Mouse (Mus musculus) brown adipose tissue, adult 24 weeks (tissue): ENCODE measurements around the gene 1700056E22Rik. TPM values are rescaled to one million over a fixed set of nuclear protein-coding genes. Genes with fewer than 3 reads are reported as not detected.
A peak's percentile ranks its signal among the peaks of the same experiment; 100 is the strongest.

Experiments used
- H3K27ac ChIP-seq: fragments of 200-500 bp; replicated peaks from 2 replicates; pipeline ENCODE4 v1.5.1; 2012; ENCODE audit warnings: low read depth, mild to moderate bottlenecking, low read length
- H3K4me1 ChIP-seq: fragments of 200-500 bp; 2 replicates; pipeline ENCODE4 v1.6.1; 2012; ENCODE audit warnings: low read length, mixed read lengths; ENCODE audit not compliant: control insufficient read depth, insufficient read depth, insufficient read length
- H3K4me3 ChIP-seq: fragments of 200-500 bp; 2 replicates; pipeline ENCODE4 v1.5.1; 2012; ENCODE audit warnings: low read depth, mild to moderate bottlenecking, low read length, moderate library complexity; ENCODE audit not compliant: insufficient read depth
- polyA plus RNA-seq: library from polyadenylated mRNA; stranded (reverse); fragments of >200 nt; gene quantifications from 2 replicates; pipeline ENCODE4 v1.2.4, GENCODE M21; 2012; ENCODE audit not compliant: missing spikeins, insufficient read depth, insufficient read length

1700056E22Rik gene
- polyA plus RNA-seq, 1 experiment, result 4.6 TPM

DNA sequence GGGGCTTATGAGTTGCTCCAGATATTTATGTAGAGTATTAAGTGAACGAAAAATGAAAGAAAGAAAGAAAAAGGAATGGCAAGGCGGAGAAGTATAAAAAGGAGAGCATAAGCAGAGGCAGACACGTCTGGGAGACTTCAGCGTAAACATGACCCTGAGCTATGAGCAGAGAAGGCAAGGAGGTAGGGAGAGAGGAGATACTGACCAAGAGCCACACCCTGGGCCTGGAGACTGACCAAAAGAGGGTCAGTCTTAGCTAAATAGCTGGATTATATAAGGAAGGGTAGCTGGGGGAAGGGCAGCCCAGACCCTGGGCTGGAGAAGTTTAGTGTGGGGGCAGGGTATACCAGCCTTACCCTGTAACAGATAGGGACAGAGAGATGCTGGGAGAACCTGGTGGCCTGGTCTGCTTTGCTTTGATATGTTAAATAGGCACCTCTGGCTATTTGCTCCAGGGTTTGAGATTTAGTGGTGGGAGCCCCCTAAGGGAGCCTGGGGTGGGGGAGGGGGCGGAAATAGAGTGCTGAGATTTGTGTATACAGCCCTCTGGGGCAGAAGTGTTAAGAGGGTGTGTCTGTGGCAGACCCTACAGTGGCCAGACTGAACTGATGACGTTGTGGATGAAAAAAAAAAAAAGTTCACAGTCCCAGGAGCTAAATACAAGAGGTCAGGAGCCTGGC lies 14.9 kb downstream of the 1700056E22Rik start:
- Histone ChIP-seq H3K4me1 (no peaks in the 10 kb centered on the region), H3K4me3 (no peak overlapping the region), H3K27ac (no peak overlapping the region)

DNA sequence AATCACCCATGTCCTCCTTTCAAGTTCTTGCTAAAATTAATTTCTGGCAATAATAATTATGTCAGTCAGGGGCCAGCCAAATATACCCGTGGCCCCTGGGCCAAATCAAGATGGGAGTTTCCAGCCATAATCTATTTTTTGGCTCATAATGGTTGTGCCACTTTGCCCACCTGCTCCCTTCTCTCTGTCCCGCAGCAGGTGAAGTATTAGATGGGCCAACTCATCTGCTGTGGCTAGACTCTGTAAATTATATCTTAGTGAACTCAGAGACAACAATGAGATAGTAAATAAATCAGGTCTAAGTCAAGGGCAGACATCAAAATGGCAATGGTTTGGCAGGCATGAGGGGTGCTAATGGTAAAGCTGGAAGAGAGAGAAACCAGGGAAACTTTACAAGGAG lies 16.5 kb downstream of the 1700056E22Rik start:
- Histone ChIP-seq H3K27ac (peak overlapping the region; percentile 60), H3K4me3 (no peak overlapping the region), H3K4me1 (no peaks in the 10 kb centered on the region)

DNA sequence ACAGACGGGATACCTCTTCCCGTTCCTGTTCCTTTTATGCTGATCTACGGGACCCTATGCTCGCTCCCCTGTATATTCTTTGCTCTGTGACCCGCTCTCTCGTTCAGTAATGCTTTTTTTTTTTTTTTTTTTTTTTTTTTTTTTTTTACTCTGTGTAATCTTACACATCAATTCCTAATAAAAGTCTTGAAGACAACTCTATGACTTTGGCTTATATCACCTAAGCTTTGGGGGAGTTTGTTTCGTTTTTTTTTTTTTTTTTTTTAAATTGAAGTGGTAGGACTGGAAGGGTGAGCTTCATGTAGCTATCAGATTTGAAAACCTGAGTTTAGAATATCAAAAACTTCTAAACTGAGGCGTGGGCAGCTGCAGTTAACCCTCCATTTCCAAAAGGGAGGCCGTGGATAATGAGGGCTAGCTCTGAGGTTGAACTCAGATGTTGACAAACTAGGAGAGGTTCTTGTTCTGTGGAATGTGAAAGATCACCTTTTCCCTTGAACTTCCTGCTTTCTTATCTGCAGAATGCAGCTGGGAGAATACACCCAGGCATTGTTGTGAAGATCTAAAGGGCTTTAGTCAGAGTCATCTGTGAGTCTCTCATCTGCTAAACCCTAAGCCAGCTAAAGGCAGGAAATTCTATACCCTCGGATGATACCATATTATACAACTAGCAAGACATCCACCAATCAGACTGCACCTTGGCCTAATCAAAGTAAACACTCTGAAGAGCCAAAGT lies 17.9 kb downstream of the 1700056E22Rik start:
- Histone ChIP-seq H3K4me3 (no peak overlapping the region), H3K27ac (no peak overlapping the region), H3K4me1 (no peaks in the 10 kb centered on the region)

DNA sequence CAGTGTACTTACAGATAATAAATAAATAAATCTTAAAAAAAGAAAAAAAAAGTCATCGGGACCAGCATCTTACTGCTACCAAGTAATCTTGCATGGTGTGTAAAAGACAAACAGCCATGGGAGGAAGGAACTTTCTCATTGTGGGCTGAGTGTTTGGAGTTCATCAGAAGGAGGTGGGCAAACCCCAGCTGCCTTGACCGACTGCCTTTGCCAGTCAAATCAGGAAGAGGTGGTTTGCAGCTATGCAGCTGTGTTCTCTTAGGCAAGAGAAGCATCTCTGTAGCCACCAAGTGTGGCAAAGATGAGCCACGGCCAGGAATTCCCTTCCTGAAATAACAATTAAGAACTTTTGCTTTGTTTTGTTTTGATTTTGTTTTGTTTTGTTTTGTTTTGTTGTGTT lies 20.0 kb downstream of the 1700056E22Rik start:
- no peaks in the 10 kb centered on the region for H3K4me1 ChIP-seq
- H3K4me3 ChIP-seq, result no peak overlapping the region
- no peak overlapping the region for H3K27ac ChIP-seq

DNA sequence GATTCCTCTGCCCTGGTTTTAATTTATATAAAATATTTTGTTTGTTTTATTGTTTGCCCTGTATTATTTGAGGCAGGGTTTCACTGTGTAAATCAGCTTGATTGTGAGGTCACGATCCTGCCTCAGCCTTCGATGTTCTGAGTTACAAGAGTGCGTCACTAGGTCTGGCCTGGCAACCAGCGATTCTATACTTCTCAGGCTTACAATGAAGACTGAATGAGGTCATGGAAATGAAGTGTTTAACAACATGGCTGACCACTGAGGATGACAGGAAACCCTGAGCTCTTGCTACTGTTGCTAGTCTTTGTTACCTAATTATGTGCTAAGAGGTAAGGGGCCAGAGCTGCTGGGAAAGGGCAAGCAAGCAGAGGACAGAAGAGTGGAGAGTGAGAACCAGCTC lies 21.0 kb downstream of the 1700056E22Rik start, which contains the start of gene Dusp10:
Dusp10 (plus strand) TSS at position 197 of the 400 bp plus-strand sequence.
- H3K4me3 ChIP-seq, result no peak within 1 kb of the TSS
- no peak within 1 kb of the TSS for H3K27ac ChIP-seq
- H3K4me1 ChIP-seq, result no peaks in the 10 kb centered on the region

DNA sequence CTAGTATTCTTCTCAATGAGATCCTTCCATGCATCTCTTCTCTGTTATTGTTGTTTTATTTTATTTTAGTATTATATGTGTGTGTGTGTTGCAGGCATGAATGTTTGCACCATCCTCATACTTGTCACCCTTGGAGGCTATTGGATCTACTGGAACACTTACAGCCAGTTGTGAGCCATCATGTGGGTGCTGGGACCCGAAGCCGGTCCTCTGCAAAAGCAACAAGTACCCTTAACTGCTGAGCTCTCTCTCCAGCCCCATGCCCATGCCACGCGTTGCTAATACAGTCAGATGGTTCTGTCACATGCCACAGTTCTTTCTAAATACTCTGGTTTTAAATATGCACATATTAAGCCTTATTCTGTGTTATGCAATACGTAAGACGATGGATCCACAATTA lies 22.8 kb downstream of the 1700056E22Rik start:
- H3K4me3 ChIP-seq, result no peak overlapping the region
- H3K27ac ChIP-seq, result no peak overlapping the region
- 0 out of 2 replicates have a peak, but pooled peaks cover 3% of the 10 kb centered on the region for H3K4me1 ChIP-seq

DNA sequence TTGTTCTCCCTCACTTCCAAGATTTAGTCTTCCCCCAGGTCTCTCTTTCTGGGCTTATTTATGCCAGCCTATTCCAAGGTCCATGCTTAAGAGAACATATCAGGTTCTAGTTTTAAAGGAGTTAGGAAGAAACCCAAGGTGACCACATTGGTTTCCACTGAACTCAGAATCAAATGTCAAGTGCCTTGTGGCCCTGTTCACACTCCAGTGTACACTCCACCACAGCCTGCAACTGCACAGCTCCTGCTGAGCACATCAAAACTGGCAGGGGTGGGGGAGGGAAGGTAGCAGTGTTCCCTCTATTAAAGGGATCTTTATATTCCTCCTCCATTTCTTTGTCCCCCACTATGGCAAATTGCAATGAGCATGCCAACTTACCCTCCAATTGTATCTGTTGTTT lies 28.0 kb downstream of the 1700056E22Rik start:
- peaks cover 3% of the 10 kb centered on the region for H3K4me1 ChIP-seq
- no peak overlapping the region for H3K4me3 ChIP-seq
- H3K27ac ChIP-seq, result peak overlapping the region; percentile 94

DNA sequence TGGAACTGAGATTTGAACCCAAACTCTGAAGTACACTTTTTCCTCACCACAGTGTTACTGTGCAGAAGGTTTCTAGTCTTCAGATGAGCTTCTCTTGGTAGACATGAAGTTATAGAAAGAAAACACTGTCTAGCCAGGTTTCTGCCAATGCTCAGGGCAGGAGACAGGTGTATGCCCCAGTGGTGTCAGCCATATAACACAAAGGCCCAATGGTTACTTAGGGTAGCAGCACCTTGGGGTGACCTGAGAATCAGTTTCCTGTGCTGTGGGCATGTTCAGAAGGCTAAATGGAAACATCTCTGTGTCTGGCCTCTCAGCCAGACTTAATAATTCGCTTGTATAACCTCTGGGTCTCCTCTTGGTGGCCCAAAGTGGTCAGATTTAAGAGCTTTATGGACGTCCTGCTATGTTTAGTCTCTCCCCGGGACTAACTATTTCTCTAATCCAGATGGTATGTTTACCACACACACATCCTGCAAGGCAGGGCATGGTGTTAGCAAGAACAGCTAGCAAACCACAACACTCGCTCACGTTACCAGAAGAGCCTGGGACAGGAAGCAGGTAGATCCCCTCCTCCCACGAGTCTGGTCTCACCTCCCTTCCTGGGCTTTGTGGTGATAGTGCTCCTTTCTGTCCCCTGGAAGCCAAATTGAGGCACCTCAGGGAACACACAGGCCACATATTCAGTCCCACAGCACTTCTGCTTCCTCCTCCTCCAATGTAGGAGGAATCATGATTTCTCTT lies 28.6 kb downstream of the 1700056E22Rik start:
- Histone ChIP-seq H3K27ac (peak overlapping the region; percentile 94), H3K4me1 (peaks cover 3% of the 10 kb centered on the region)

DNA sequence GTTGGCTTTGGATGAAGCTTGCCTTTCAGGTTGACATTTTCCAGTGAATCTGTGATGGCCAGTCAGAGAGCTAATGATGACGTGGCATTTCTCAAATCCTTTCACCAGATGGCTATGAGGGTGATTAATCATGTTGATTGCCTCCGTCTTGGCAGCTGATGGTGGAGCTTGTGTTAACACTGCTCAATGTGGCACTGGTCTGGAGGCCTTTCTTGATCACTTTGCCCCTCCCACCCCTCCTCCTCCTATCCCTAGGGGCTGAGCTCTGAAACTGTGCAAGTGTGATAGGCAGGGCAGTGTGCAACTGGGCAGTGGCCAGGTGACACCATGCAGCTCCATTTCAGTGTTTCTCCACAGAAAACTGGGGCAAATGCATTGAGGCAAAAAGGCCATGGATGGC lies 29.8 kb downstream of the 1700056E22Rik start:
- no peak overlapping the region for H3K4me3 ChIP-seq
- H3K27ac ChIP-seq, result peak overlapping the region; percentile 94

More for the DNA sequence above, 28.6 kb downstream of the 1700056E22Rik start:
- no peak overlapping the region for H3K4me3 ChIP-seq

DNA sequence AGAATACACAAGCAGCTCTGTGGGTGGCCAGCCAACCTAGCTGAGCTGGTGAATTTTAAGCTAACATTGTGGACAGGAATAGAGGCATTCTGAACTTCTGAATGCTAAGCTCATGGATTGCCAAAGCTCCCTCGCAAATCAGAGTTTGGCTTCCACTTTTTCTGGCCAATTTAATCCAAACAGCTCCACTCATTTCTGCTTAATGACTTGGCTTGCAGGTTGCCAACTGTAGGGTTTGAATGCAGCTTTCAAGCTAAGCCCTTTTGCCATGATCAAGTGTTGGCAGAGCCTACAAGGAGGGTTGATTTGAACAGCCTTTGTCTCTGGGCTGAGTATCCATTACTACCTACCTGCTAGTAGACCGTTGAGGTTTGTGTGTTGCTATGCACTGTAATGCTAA lies 31.6 kb downstream of the 1700056E22Rik start:
- H3K4me3 ChIP-seq, result no peak overlapping the region

More for the DNA sequence above, 29.8 kb downstream of the 1700056E22Rik start:
- peaks cover 3% of the 10 kb centered on the region for H3K4me1 ChIP-seq

DNA sequence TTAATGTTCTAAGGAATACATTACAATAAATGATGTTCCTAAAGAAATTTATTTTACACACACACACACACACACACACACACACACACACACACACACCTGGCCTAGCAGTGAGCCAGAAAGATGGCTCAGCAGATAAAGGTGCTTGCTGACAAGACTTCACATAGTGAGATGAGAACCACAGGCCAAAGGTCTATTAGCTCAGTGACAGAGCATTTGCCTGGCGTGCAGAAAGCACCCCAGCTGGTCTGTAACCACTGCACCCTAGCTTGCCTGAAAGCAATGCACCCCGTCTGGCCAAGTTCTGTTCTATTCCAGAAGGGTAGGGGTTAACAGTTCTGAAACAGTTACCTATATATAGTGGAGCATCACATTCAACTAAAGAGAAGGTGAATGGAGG lies 36.9 kb downstream of the 1700056E22Rik start:
- H3K27ac ChIP-seq, result no peak overlapping the region
- peaks cover 7% of the 10 kb centered on the region; the same call in 1 of the 2 replicates for H3K4me1 ChIP-seq
- H3K4me3 ChIP-seq, result no peak overlapping the region

More for the DNA sequence above, 31.6 kb downstream of the 1700056E22Rik start:
- peaks cover 3% of the 10 kb centered on the region for H3K4me1 ChIP-seq
- peak overlapping the region; percentile 26; the same call in 1 of the 2 replicates for H3K27ac ChIP-seq

DNA sequence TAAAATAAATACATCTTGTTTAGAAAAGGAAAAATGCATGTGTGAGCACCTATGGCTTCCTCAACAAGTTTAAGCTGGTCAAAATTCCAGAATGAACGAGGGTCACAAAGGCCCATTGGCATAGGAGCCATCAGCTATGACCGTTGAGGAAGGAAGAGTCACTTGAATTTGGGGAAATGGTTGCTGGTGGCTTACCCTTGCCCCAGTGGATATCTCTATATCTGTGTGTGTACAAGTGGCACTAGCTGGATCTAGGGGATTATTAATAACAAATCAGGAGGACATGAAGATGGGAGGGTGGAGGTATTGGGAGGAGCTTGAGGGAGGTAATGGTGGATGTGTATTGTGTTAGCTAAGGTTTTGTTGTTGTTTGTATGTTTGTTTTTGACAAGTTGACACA lies 42.2 kb downstream of the 1700056E22Rik start:
- Histone ChIP-seq H3K4me1 (peaks cover 7% of the 10 kb centered on the region; the same call in 1 of the 2 replicates), H3K4me3 (no peak overlapping the region), H3K27ac (no peak overlapping the region)

DNA sequence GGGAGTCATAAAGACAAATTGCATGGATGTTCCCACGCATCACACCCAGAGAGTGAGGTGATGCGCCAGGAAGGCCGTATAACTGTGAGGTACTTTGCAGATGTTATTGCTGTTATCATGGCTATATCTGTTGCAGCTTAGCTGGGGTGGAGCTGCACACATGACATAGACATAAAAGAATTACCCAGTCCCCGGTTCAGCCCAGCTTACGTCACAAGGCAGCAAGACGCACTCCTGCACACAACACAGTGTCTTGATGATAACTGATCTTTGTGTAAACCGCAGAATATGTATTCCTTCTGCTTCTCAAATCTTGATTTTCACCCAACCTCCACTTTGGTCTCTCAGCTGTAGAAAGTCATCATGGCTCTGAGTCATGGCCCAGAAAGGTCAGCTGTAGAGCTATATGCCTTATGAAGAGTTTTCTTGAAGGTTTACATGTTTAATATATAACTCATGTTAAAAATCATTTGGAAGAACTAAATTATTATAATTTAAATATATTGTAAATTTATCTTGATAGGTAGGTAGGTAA lies 46.3 kb downstream of the 1700056E22Rik start:
- Histone ChIP-seq H3K4me3 (no peak overlapping the region), H3K27ac (no peak overlapping the region), H3K4me1 (0 out of 2 replicates have a peak, but pooled peaks cover 2% of the 10 kb centered on the region)
